Mouse (Mus musculus) intestine, postnatal 0 days (tissue): Measurements from ENCODE around the gene Nfyb. TPM values are rescaled to one million over a fixed set of nuclear protein-coding genes. Genes with fewer than 3 reads are reported as not detected.

Experiments
- ATAC-seq: fragments of 200-750 bp; cut with Nextera tagmentation; 2 replicates; pipeline ENCODE4 v1.8.0; 2017; ENCODE audit warnings: mild to moderate bottlenecking, moderate TSS enrichment, moderate library complexity
- H3K27ac ChIP-seq: fragments of 300-500 bp; sonication (generic); 2 replicates; pipeline ENCODE4 v1.5.1; 2014; ENCODE audit warnings: mild to moderate bottlenecking, low read depth, low read length, moderate library complexity
- H3K27me3 ChIP-seq: fragments of 300-500 bp; sonication (generic); replicated peaks from 2 replicates; pipeline ENCODE4 v1.6.1; 2014; ENCODE audit warnings: low read length, mixed read lengths; ENCODE audit not compliant: control insufficient read depth, insufficient read depth
- H3K36me3 ChIP-seq: fragments of 300-500 bp; sonication (generic); 2 replicates; pipeline ENCODE4 v1.6.1; 2014; ENCODE audit warnings: mild to moderate bottlenecking, moderate library complexity; ENCODE audit not compliant: control insufficient read depth, insufficient read depth
- H3K4me1 ChIP-seq: fragments of 300-500 bp; sonication (generic); replicated peaks from 2 replicates; pipeline ENCODE4 v1.6.1; 2014; ENCODE audit warnings: antibody characterized with exemption, low read length, mixed read lengths; ENCODE audit not compliant: control insufficient read depth, insufficient read depth
- H3K4me2 ChIP-seq: fragments of 300-500 bp; sonication (generic); replicated peaks from 2 replicates; pipeline ENCODE4 v1.6.1; 2014; ENCODE audit warnings: low read depth, mild to moderate bottlenecking, moderate library complexity
- H3K4me3 ChIP-seq: fragments of 300-500 bp; sonication (generic); 2 replicates; pipeline ENCODE4 v1.5.1; 2014; ENCODE audit warnings: low read depth, low read length
- H3K9ac ChIP-seq: fragments of 300-500 bp; sonication (generic); 2 replicates; pipeline ENCODE4 v1.6.1; 2014; ENCODE audit warnings: mild to moderate bottlenecking, low read depth, low read length
- H3K9me3 ChIP-seq: fragments of 300-500 bp; sonication (generic); 2 replicates; pipeline ENCODE4 v1.6.1; 2016; ENCODE audit warnings: mixed run types; ENCODE audit not compliant: control insufficient read depth
- CTCF ChIP-seq: sonication (generic); IDR thresholded peaks from 2 replicates; pipeline ENCODE4 v1.5.1; 2016; ENCODE audit warnings: low read depth, mild to moderate bottlenecking, control low read depth, antibody characterized with exemption, moderate library complexity
- WGBS: fragments of 180-500 bp; shearing (Covaris S2); extraction: QIAGEN DNeasy Blood & Tissue Kit; methylation state at CpG from one replicate; pipeline ENCODE4 v1.1.7; 2014; 5-methylcytosine and 5-hydroxymethylcytosine counted together
- polyA plus RNA-seq: library from polyadenylated mRNA; unstranded; fragments of >200 nt; fragmentation: Nextera tagmentation; extraction: Ambion mirVana; gene quantifications from 2 replicates; pipeline ENCODE4 v1.2.1, GENCODE M21; 2015

Gene Nfyb
- polyA plus RNA-seq, 1 experiment from 2014 or later, result 19.8 TPM

DNA sequence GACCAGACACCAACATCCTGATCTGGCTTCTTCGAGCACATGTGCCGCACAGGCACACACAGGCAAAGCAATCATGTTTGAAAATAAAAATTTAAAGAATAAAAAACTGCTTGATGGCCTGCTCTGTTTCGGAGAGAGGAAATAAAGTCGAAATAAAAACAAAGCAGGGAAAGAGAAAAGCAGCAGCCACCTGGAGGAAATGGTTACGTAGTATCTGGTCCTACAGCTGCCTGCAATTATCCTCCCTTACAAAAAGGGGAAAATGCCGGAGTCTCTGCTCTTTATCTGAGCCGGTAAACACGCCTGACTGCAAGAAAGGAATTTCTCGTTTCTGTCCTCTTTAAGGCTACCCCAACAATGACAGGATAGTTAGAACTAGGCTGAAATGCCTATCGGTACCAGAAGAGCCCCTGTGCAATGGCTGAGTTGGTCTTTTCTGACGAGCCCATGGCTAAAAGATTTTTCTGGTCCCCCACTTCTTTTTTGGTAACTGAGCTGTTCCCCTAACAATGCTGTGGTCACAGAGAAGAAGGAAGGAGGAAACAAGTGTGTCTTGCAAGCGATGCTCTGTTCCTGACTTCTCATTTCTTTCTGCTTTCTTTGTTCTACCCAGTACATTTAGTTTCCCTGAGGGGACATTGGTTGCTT, 32.7 kb upstream of the Nfyb start:
- 36% methylated on average over 12 of the region's 12 CpGs for WGBS
- Histone ChIP-seq H3K4me2 (no peak overlapping the region), H3K36me3 (no peaks in the 10 kb centered on the region), H3K9me3 (0 out of 2 replicates have a peak, but pooled peaks cover 3% of the 10 kb centered on the region), H3K4me1 (no peaks in the 10 kb centered on the region), H3K9ac (no peak overlapping the region), H3K27ac (no peak overlapping the region), H3K27me3 (no peaks in the 10 kb centered on the region), H3K4me3 (no peak overlapping the region)
- no peak for ATAC-seq
- no peak for TF ChIP-seq CTCF

DNA sequence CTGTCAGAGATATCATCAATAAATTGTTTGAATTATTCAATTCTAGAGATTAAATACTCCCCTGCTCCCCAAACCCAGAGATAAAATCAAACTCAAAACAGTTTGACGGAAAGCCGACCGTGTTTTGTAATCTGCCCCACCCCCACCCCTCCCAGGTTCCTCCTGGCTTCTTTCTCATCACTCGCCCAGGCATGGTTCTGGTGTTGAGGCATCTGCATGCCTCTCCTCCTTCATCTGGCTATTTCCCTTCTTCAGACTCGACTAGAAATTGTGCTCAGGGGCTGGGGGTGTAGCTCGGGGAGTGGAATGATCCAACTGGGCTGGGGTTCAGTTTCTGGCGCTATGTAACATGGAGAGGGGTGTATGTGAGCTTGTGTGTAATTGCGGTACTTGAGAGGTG, 31.8 kb upstream of the Nfyb start:
- ATAC-seq, result no peak
- Histone ChIP-seq H3K27ac (no peak overlapping the region), H3K4me3 (no peak overlapping the region), H3K4me1 (no peaks in the 10 kb centered on the region), H3K4me2 (peak overlapping the region; percentile 39), H3K9ac (no peak overlapping the region), H3K36me3 (no peaks in the 10 kb centered on the region), H3K27me3 (no peaks in the 10 kb centered on the region), H3K9me3 (0 out of 2 replicates have a peak, but pooled peaks cover 3% of the 10 kb centered on the region)
- no peak for TF ChIP-seq CTCF
- WGBS, result 39% methylated on average over 8 of the region's 8 CpGs

DNA sequence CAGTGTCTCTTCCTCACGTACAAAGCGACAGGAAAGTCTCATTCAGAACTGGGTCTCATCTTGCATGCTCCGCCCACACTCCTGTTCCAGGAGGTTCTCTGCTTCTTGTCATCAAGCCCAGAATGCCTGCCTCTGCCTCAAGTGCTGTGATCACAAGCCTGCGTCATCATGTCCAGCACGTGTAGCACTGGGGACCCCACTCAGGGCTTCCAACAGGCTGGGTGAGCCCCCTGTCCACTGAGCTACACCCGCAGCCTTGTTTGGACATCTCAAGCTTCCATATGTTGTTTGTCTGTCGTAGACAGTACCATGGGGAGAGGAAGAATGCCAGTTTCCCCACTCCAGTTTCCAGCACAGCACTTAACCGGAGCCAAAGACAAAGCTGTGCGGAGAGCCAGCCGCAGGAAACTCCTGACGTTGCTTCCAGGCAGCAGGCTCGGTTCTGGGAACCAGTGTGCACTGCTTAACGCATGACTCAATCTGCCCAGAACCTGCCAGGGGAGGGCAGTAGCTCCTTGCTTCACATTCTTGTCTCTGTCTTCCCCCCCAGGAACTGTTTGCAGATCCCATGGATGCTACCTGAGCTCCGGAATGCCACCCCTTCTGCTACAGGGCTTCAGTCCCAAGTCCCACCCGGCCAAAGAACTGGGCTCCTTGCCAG, 31.3 kb upstream of the Nfyb start:
- H3K27me3 ChIP-seq, result no peaks in the 10 kb centered on the region
- 0 out of 2 replicates have a peak overlapping the region, but pooled peaks have one; percentile 11 for H3K9ac ChIP-seq
- TF ChIP-seq CTCF, result peak; percentile 78
- no peak for ATAC-seq
- H3K36me3 ChIP-seq, result no peaks in the 10 kb centered on the region
- no peak overlapping the region for H3K4me3 ChIP-seq
- 0 out of 2 replicates have a peak, but pooled peaks cover 3% of the 10 kb centered on the region for H3K9me3 ChIP-seq
- WGBS, result 20% methylated on average over 15 of the region's 15 CpGs
- peak overlapping the region; percentile 39 for H3K4me2 ChIP-seq
- H3K27ac ChIP-seq, result no peak overlapping the region
- no peaks in the 10 kb centered on the region for H3K4me1 ChIP-seq

DNA sequence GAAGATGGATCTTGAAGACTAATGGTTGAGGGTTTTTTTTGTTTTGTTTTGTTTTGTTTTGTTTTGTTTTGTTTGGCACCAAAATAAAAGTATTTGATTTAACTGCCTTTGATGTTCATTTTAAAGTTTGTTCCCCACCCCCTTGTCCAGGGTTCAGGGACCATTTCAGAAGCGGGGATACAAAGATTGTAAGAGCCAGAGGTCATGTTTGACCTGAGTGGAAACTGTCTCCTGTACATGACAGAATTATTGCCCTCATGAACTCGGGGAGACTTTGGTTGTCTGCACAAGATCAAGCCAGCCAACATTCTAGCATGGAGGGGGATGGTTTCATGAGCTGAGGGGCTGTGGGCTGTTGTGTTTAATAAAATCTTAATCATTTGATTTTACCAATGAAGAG, 28.4 kb upstream of the Nfyb start:
- no peak overlapping the region for H3K4me3 ChIP-seq
- no peak overlapping the region for H3K27ac ChIP-seq
- H3K27me3 ChIP-seq, result no peaks in the 10 kb centered on the region
- ATAC-seq, result no peak
- TF ChIP-seq CTCF, result no peak
- no peaks in the 10 kb centered on the region for H3K36me3 ChIP-seq
- no peaks in the 10 kb centered on the region for H3K4me1 ChIP-seq
- 22% methylated on average over 2 of the region's 2 CpGs for WGBS
- no peak overlapping the region for H3K9ac ChIP-seq
- 0 out of 2 replicates have a peak, but pooled peaks cover 3% of the 10 kb centered on the region for H3K9me3 ChIP-seq
- H3K4me2 ChIP-seq, result no peak overlapping the region

DNA sequence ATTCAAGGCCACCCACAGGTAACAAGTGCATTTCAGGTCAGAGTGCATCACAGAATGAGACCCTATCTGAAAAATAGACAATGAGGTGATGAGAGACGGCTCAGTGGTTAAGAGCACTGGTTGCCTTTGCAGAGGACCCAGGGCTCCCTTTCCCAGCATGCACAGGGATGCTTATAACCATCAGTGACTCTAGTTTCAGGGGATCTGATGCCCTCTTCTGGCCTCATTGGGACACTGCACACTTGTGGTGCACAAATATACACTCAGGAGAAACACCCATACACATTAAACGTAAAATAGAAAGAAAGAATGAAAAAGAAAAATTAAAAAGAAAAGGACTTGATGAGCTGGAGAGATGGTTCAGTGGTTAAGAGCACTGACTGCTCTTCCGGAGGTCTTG, 27.8 kb upstream of the Nfyb start:
- Histone ChIP-seq H3K27me3 (no peaks in the 10 kb centered on the region), H3K9ac (no peak overlapping the region), H3K27ac (no peak overlapping the region), H3K4me1 (no peaks in the 10 kb centered on the region), H3K4me3 (no peak overlapping the region), H3K9me3 (0 out of 2 replicates have a peak, but pooled peaks cover 3% of the 10 kb centered on the region), H3K4me2 (no peak overlapping the region), H3K36me3 (no peaks in the 10 kb centered on the region)
- TF ChIP-seq CTCF, result 0 out of 2 replicates have a peak, but pooled peaks have one; percentile 14
- no peak for ATAC-seq
- WGBS, result 98% methylated on average over 3 of the region's 3 CpGs

DNA sequence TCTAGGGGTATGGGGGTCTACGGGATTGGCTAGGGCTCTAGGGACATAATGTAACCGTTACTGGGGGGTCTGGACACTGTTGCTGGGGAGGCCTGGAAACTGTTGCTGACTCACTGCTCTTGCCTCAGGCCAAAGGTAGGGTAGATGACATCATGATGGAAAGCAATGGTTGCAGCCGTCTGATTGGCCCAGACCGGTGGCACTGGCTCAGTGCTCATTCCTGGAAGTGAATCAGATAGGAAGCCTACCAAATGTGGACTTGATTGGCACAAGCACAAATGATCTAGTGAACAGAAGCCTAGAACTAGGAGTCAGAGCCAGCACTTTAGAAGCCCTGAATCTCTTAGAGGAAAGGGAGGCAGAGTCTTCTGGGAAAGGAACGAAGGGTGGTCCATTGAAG, 26.6 kb upstream of the Nfyb start:
- H3K4me2 ChIP-seq, result no peak overlapping the region
- ATAC-seq, result no peak
- TF ChIP-seq CTCF, result no peak
- 0 out of 2 replicates have a peak, but pooled peaks cover 3% of the 10 kb centered on the region for H3K9me3 ChIP-seq
- no peak overlapping the region for H3K9ac ChIP-seq
- H3K4me3 ChIP-seq, result no peak overlapping the region
- WGBS, result 90% methylated on average over 5 of the region's 5 CpGs
- H3K27me3 ChIP-seq, result no peaks in the 10 kb centered on the region
- no peaks in the 10 kb centered on the region for H3K4me1 ChIP-seq
- H3K36me3 ChIP-seq, result no peaks in the 10 kb centered on the region
- H3K27ac ChIP-seq, result no peak overlapping the region
